Comparison of ENCODE assay signal across 10 mouse cellular contexts in the genomic region with DNA sequence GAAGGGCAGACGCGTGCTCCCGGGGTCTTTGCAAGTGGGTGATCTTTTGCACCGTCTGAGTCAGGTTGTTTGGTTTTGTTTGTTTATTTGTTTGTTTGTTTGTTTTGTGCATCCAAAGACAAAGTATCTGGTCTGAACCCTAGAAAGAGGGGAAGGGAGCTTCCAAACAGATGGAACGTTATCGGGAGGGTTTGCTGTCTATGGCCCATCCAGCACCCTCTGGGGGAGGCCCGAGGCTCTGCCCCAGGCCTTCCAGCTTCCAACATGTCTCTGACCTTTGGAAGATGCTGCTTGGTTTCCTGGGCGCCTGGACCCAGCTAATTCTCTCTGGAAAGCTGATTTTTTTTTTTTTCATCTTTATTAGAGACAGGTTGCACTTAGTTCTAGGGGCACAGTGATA. TPM values are rescaled to one million over a fixed set of nuclear protein-coding genes. Genes with fewer than 3 reads are reported as not detected.
DNase-seq lines count a peak whose midpoint lies in the region; ATAC-seq and TF ChIP-seq lines count a peak whose summit lies in the region.
"Had no signal": no experiment of that assay in that cellular context is flagged by ENCODE, and none has a peak within 500 bp of the region (broad histone marks: within the 10 kb centered on the region; RNA-seq: fewer than 3 reads in every experiment).

No protein-coding gene starts in this region.

- peak overlapping the region; percentile 99 for H3K4me2 ChIP-seq in embryonic facial prominence, embryonic 14.5 days (ENCODE audit: low read depth, low read length)
- peak overlapping the region; percentile 100 for H3K4me2 ChIP-seq in intestine, embryonic 15.5 days (replicated peaks)
- peak overlapping the region; percentile 96 for H3K4me2 ChIP-seq in neural tube, embryonic 14.5 days (ENCODE audit: low read depth, low read length)

- peak; percentile 16; the same call in 1 of the 2 replicates for TF ChIP-seq CTCF in layer of hippocampus, adult 2 months (conservative IDR thresholded peaks at IDR 0.05)

- H3K4me3 ChIP-seq in layer of hippocampus, adult 2 months, result peak overlapping the region; percentile 84
- H3K4me3 ChIP-seq in embryonic facial prominence, embryonic 14.5 days (ENCODE audit: low read depth, low read length), result peak overlapping the region; percentile 75
- peak overlapping the region; percentile 74 for H3K4me3 ChIP-seq in intestine, embryonic 15.5 days (replicated peaks)
- H3K4me3 ChIP-seq in neural tube, embryonic 14.5 days (ENCODE audit: low read depth, low read length), result peak overlapping the region; percentile 68

- 16% methylated on average over 8 of the region's 8 CpGs for WGBS in embryonic facial prominence, embryonic 14.5 days
- 18% methylated on average over 8 of the region's 8 CpGs for WGBS in intestine, embryonic 15.5 days
- WGBS in neural tube, embryonic 14.5 days, result 15% methylated on average over 8 of the region's 8 CpGs

- H3K27me3 ChIP-seq in embryonic facial prominence, embryonic 14.5 days (replicated peaks; ENCODE audit: control insufficient read depth, insufficient read depth, low read length), result peaks cover 18% of the 10 kb centered on the region
- H3K27me3 ChIP-seq in intestine, embryonic 15.5 days (replicated peaks), result peaks cover 13% of the 10 kb centered on the region
- H3K27me3 ChIP-seq in neural tube, embryonic 14.5 days (ENCODE audit: control insufficient read depth, insufficient read depth, low read length), result no peaks in the 10 kb centered on the region

- no peak overlapping the region for H3K9ac ChIP-seq in embryonic facial prominence, embryonic 14.5 days (ENCODE audit: low read depth, low read length)
- H3K9ac ChIP-seq in intestine, embryonic 15.5 days, result no peak overlapping the region
- 0 out of 2 replicates have a peak overlapping the region, but pooled peaks have one; percentile 74 for H3K9ac ChIP-seq in neural tube, embryonic 14.5 days (replicated peaks; ENCODE audit: low read depth, low read length)

- no peak for ATAC-seq in embryonic facial prominence, embryonic 14.5 days (ENCODE audit: low read depth)
- ATAC-seq in intestine, embryonic 15.5 days, result no peak
- ATAC-seq in neural tube, embryonic 14.5 days (ENCODE audit: low read depth), result no peak

- H3K4me1 ChIP-seq in embryonic facial prominence, embryonic 14.5 days (ENCODE audit: control insufficient read depth, insufficient read depth, low read length), result peaks cover 5% of the 10 kb centered on the region
- H3K4me1 ChIP-seq in intestine, embryonic 15.5 days (replicated peaks), result peaks cover 9% of the 10 kb centered on the region
- peaks cover 12% of the 10 kb centered on the region; the same call in 1 of the 2 replicates for H3K4me1 ChIP-seq in neural tube, embryonic 14.5 days (ENCODE audit: control insufficient read depth, insufficient read depth, low read length)

- DNase-seq in layer of hippocampus, adult 2 months (ENCODE audit: low spot score in 2 of 2), result no peak
- no peak for DNase-seq in layer of hippocampus, adult 9-11 months
- no peak for DNase-seq in embryonic facial prominence, embryonic 14.5 days (ENCODE audit: low spot score)
- DNase-seq in spleen, postnatal 14 days (ENCODE audit: low spot score in 2 of 2), result no peak
- no peak for DNase-seq in heart, adult 11 months
- no peak for DNase-seq in kidney, adult 18-20 months

- peaks cover 4% of the 10 kb centered on the region; the same call in 1 of the 2 replicates for H3K9me3 ChIP-seq in embryonic facial prominence, embryonic 14.5 days (ENCODE audit: control insufficient read depth, low read length)
- H3K9me3 ChIP-seq in intestine, embryonic 15.5 days, result no peaks in the 10 kb centered on the region
- no peaks in the 10 kb centered on the region for H3K9me3 ChIP-seq in neural tube, embryonic 14.5 days (ENCODE audit: control insufficient read depth, low read length)

- no peaks in the 10 kb centered on the region for H3K36me3 ChIP-seq in embryonic facial prominence, embryonic 14.5 days (ENCODE audit: control insufficient read depth, insufficient read depth, low read length)
- H3K36me3 ChIP-seq in intestine, embryonic 15.5 days, result no peaks in the 10 kb centered on the region
- H3K36me3 ChIP-seq in neural tube, embryonic 14.5 days (ENCODE audit: control insufficient read depth, insufficient read depth, low read length), result no peaks in the 10 kb centered on the region

- H3K27ac ChIP-seq in layer of hippocampus, adult 2 months, result peak overlapping the region; percentile 89; the same call in 1 of the 2 replicates
- H3K27ac ChIP-seq in embryonic facial prominence, embryonic 14.5 days (replicated peaks; ENCODE audit: low read depth, low read length), result no peak overlapping the region
- no peak overlapping the region for H3K27ac ChIP-seq in intestine, embryonic 15.5 days
- no peak overlapping the region for H3K27ac ChIP-seq in neural tube, embryonic 14.5 days (ENCODE audit: low read depth, low read length)

RNA-seq across cellular contexts. Expression of gene Neurl1a, which starts 1.4 kb away (rescaled TPM):
- total RNA-seq in layer of hippocampus, adult 2 months (2021), result 100 to 1,000 TPM; 180 to 194 TPM
- 7.1 and 8.2 TPM in 2 replicates for polyA plus RNA-seq in embryonic facial prominence, embryonic 14.5 days (2014; fragmentation: Nextera tagmentation; extraction: Ambion mirVana)
- polyA plus RNA-seq in intestine, embryonic 15.5 days (2015; fragmentation: Nextera tagmentation; extraction: Ambion mirVana), result 5.4 and 6.3 TPM in 2 replicates
- polyA plus RNA-seq in neural tube, embryonic 14.5 days (2014; fragmentation: Nextera tagmentation; extraction: Ambion mirVana), result 12.1 and 14.4 TPM in 2 replicates

RNA-seq across cellular contexts. Expression of gene Calhm3, which starts 22.4 kb away (rescaled TPM):
- not detected for total RNA-seq in layer of hippocampus, adult 2 months (2021)
- polyA plus RNA-seq in embryonic facial prominence, embryonic 14.5 days (2014; fragmentation: Nextera tagmentation; extraction: Ambion mirVana), result not detected in 2 replicates
- 0.21 and 0.23 TPM in 2 replicates for polyA plus RNA-seq in intestine, embryonic 15.5 days (2015; fragmentation: Nextera tagmentation; extraction: Ambion mirVana)
- 0.33 TPM in 1 of 2 replicates, not detected in the other for polyA plus RNA-seq in neural tube, embryonic 14.5 days (2014; fragmentation: Nextera tagmentation; extraction: Ambion mirVana)
- total RNA-seq: left cerebral cortex, adult 8-10 months had no signal
- polyA plus RNA-seq: gonadal fat pad, adult 2 months had no signal

RNA-seq across cellular contexts. Expression of gene Calhm1, which starts 36.0 kb away (rescaled TPM):
- not detected for total RNA-seq in layer of hippocampus, adult 2 months (2021)
- not detected in 2 replicates for polyA plus RNA-seq in embryonic facial prominence, embryonic 14.5 days (2014; fragmentation: Nextera tagmentation; extraction: Ambion mirVana)
- polyA plus RNA-seq in intestine, embryonic 15.5 days (2015; fragmentation: Nextera tagmentation; extraction: Ambion mirVana), result not detected in 2 replicates
- not detected in 2 replicates for polyA plus RNA-seq in neural tube, embryonic 14.5 days (2014; fragmentation: Nextera tagmentation; extraction: Ambion mirVana)
- total RNA-seq: left cerebral cortex, adult 8-10 months had no signal
- polyA plus RNA-seq: gonadal fat pad, adult 2 months had no signal

RNA-seq across cellular contexts. Expression of gene Calhm2, which starts 41.9 kb away (rescaled TPM):
- 1 to 10 TPM; 4.1 to 5.5 TPM for total RNA-seq in layer of hippocampus, adult 2 months (2021)
- 4.3 and 4.9 TPM in 2 replicates for polyA plus RNA-seq in embryonic facial prominence, embryonic 14.5 days (2014; fragmentation: Nextera tagmentation; extraction: Ambion mirVana)
- polyA plus RNA-seq in intestine, embryonic 15.5 days (2015; fragmentation: Nextera tagmentation; extraction: Ambion mirVana), result 5.8 and 6.1 TPM in 2 replicates
- 0.28 and 0.58 TPM in 2 replicates for polyA plus RNA-seq in neural tube, embryonic 14.5 days (2014; fragmentation: Nextera tagmentation; extraction: Ambion mirVana)
